Mouse (Mus musculus) A20 (cell line): ENCODE measurements at regions not wholly inside any gene's neighbourhood (a gene's known extent, or its start where the extent isn't known, plus 50 kb on each side); places are given as distances from the start of the nearest gene placed in this dataset.

ENCODE experiments used
- DNase-seq: peaks from one replicate; pipeline ENCODE4 v3.0.0-alpha.2; 2011; ENCODE audit warnings: low read depth, low spot score

DNA sequence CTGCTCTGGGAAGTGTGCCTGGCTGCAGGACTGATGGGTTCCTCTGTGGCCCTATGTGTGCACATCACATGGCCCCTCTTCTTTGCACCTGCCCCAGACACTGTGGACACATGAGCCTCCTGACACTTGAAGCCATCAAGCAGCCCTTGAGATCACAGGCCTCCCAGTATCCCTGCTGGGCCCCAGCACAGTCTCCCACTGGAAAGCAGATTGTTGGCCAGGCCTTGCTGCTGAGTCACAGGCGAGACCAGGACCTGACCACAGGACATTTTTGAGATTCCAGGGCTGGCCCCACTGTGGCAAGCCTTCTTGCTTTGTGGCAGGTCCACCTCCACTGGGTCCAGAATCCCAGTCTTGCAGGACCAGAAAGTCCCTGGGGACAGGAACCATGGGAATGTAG lies 105.5 kb upstream of the Ccnd1 start:
- no peak for DNase-seq

GRCm38 (mm10) chr7:145043455-145044149 lies 103.9 kb upstream of the Ccnd1 start:
- no peak for DNase-seq

GRCm38 (mm10) chr7:145040871-145041270 lies 101.1 kb upstream of the Ccnd1 start:
- no peak for DNase-seq

GRCm38 (mm10) chr7:145034385-145034784 lies 94.7 kb upstream of the Ccnd1 start:
- no peak for DNase-seq

DNA sequence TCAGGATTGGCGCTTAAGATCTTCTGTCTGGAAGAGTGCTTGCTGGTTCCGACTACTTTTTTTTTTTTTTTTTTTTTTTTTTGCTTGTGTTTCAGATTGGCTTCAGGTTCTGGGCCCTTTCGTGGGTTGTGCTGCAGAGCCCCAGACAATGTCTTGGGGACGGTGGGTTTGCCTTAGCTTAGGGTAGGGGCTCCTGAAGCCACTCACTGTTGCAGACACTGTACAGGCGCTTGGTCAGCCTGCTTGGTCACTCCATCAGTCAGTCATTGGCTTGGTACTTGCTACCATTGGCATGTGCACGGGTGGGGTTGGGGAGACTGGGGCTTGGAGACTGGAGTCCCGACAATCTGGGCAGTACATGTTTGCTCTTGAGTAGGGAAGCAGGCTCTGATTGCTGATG lies 91.5 kb upstream of the Ccnd1 start:
- DNase-seq, result no peak

DNA sequence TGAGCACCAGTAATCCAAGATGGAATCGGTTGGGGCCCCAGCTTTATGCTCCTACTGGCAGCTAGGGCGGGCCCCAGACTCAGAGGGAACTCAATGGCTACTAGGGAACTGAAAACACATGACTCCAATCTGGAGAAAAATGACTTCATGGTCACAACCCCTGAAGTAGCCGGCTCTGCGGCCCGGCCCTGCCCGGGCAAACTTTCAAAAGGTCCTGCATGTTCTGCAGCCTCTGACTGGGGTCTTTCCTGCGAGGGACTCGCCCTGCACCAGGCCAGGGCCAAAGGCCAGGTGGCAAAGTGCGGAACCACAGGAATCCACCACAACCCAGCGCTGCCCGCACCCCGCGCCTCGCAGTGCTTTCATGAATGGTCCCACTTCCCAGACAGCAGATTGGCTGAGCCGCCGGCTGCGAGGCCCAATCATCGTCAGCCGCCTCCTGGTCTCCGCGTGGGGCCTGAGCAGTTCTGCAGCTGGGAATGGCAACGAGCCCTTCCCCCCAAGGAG lies 91.0 kb upstream of the Ccnd1 start:
- DNase-seq, result no peak

- peak; percentile 2 for DNase-seq
Measured at GRCm38 (mm10) chr7:145029622-145030021, 89.9 kb upstream of the Ccnd1 start.

DNA sequence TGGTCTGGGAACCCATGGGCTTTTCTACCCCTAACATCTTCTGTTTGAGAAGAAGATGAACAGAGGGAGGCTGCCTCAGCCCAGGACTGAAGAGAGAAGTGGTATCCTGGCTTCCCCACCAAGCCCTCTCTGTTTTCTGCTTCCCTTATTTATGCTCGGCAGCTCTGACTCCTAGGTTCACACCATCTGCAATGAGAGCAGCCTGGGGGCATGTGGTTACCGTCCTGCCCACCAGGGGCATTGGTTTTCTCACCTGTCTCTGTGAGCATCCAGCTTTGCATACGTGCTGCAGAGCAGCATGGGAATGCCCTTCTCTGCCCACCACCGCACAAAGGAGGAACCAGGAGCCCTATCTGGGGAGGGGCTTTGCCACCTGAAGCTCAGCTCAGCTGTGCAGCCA lies 89.4 kb upstream of the Ccnd1 start:
- DNase-seq, result peak; percentile 72

DNA sequence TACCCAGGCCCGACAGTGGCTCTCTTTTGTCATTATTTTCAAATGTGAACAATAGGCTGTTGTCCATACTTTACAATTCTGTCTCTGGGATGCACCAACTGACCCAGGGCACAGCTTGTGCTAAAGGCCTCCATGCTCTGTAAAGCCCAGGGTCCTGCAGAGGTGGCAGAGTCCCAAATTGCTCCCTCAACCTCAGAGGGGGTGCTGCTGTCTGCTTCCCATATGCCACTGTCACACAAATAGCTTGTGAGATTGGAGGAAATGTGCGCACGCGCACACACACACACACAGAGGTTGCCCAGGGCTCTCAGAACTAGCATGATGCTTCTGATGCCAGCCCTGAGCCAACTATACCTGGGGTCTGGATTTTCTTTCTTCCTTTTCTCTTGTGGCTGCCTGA lies 87.3 kb upstream of the Ccnd1 start:
- no peak for DNase-seq

DNA sequence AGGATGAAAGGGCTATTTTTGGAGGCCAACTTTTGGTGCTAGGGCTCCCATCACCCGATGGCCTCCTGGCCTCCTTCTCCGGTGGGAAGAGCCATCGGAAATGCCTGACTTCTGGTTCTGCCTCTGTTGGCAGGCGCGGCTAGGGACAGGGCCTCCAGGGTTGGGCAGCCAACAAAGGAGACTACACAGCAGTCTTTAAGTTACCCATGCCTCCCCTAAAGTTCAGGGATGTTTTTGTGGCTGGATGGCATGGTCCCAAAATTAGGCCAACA lies 86.2 kb upstream of the Ccnd1 start:
- DNase-seq, result no peak

- no peak for DNase-seq
Measured at GRCm38 (mm10) chr7:145025186-145026013, 85.7 kb upstream of the Ccnd1 start.

- no peak for DNase-seq
Measured at GRCm38 (mm10) chr7:145024651-145025050, 84.9 kb upstream of the Ccnd1 start.

DNA sequence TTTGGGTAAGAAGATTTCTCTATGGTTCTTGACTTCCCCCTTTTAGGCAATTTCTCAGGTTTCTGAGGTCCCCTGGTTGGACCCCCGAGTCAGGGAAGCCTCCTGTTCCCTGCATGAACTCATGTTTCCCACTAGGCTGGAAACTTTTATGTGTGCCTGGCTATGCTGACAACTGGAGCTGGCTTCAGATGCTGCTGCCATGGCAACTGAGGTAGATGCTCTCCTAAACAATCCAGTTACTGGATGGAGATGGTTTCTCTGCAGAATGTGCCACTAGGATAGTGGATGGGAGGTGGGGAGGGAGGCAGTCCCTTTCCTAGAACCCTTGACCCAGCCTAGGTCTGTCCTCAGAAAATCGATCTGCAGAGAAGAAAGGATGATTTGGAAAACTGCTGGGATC lies 79.4 kb upstream of the Ccnd1 start:
- no peak for DNase-seq

DNA sequence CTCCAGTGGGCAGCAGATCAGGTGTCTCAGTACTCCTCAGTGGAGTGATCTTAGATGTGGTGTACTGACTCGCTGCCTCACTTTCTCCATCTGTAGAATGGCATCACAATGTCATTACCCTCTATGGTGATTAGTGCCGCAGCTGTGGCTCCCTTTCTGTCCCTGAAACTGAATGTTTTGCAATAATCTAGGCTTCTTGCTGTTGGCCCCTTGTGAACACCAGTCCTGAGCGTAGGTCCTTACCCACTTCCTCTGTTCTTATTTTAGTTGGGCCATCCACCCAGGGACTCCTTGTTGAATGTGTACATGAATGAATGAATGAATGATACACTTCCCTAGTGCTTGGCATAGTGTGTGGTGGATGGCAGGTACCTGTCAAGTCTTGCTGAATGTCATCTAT lies 78.4 kb upstream of the Ccnd1 start:
- DNase-seq, result no peak

DNA sequence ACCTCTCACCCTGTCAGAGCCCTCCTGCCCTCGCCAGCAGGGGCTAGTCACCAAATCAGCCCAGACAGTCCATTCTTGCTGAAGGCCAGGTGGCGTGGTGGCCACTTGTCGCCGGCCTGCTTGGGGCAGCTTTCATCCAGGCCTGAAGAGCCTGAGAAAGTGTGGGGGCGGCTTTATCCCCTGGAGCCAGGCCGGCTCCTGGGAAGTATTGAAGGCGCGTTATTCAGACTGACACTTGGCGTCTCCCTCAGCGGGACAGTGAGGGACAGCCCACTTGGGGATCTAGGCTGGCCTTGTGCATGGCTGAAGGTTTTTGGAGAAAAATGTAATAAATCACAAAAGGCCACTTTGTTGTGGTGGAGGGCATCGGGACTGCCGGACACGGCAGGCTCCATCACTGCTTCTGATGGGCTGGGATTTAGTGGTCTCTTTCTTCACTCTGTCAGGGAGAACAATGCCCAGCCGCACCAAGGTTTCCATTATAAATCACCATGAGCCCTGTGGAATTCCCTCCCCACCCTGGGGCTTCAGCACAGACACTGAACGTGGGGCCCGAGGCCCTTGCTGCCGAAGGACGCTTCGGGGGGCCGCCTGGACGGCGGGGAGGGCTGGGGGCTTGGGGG lies 75.8 kb upstream of the Ccnd1 start:
- DNase-seq, result no peak

GRCm38 (mm10) chr7:145010757-145011156 lies 71.0 kb upstream of the Ccnd1 start:
- no peak for DNase-seq

DNA sequence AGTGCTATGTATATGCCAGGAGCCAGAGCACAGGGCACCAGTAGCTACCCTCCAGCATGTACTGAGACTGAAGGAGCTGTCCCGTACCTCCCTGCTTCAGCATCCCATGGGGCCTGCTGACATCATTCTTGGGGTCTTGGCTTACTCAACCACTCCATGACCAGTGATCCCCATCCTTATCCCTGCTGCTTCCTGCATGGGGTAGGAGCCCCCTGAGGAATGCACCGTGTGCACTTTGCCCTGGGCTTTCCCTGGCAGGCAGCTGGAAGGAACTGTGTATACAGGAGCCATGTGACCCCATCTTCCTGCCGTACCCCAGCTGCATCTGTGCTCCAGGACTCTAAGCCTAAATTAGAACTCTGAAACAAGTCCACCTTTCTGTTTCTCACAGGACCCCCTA lies 70.3 kb upstream of the Ccnd1 start:
- DNase-seq, result no peak

DNA sequence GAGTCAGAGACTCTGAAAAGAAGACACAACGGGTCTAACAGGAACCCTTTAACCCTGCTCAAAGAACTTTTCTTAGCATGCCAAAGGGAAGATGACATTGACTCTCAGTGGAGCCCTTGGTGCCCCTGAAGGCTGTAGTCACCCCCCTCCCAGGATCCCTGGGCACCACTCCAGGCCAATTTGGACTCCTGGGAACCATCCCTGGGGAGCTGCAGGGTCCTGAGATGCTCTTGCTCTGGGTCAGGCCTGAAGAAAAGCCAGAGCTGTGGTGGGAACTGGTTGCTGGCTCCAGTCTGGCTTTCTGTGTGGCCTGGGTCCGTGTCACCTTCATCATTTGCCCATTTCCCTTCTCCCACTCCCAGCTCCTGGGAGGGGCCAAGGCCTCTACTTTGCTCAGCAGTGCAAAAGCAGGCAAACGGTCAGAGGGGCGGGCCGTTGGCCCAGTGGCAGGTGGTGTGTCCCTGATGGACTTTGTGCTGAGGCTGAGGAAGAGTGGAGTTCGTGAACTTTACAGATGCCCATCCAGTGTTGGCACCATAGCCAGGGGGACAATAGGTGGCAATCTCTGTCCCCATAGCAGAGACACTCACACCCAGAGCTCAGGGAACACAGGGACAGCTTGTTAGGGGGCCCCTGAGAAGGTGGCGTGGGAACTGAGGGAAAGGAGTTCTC lies 69.1 kb upstream of the Ccnd1 start:
- no peak for DNase-seq

DNA sequence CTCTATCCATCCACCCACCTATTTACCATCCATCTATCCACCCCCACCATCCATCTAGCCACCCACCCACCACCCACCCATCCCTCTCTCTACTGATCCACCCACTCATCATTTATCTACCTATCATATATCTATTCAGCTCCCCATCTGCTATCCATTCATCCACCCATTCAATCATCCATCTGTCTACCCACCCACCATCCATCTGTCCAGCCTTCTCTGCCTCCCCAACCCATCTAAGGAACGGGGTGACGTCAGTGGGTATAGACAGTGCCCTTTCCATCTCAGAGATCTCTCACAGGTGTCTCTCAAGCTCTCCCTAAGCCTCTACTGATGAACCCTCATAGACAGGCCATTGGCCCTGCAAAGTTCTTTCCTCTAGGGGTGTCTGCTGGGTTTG lies 67.5 kb upstream of the Ccnd1 start:
- no peak for DNase-seq

DNA sequence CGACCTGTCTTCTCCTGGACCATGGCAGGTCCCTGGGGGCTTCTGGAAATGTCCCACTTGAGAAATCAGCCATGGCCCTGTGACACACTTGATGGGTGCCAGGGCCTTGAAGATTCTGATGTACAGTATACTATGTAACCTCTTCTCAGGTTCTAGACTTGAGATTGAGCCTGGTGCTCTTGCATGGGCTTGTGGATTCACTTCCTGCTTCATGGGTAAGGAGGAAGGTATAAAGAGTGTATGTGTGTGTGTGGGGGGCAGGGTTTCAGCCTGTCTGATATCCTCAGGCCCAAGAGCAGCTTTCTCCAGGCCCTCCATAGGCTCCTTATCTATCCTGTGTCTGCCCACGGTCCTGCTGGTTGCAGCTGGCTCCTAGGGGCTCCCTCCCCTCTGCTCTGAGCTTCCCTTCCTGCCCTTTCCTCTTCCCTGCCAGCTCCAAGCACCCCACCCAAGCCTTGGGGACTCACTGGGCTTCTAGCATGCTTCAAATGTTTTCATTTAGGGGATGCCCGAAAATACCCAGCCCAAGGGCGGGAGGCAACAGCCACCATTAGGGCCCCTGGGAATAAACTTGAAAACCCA lies 61.9 kb upstream of the Ccnd1 start:
- no peak for DNase-seq

DNA sequence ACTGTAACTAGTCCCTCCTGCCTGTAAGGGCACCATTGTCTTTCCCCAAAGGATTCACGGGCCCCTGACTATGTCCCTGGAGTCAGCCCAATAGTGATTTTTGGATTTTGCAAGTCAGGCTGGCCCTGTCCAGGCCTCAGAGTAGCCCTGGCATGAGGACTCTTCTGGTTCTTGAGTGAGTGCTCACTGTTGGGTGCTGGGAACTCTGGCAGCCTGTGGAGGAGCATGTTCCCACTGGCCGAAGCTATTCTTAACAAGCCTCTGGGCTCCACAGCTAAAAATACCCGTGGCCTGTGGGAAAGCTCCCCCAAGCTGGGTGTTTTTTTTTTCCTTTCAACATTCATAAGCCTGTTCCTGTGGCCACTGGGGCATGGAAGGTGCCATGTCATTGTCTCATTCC lies 60.0 kb upstream of the Ccnd1 start:
- DNase-seq, result no peak

DNA sequence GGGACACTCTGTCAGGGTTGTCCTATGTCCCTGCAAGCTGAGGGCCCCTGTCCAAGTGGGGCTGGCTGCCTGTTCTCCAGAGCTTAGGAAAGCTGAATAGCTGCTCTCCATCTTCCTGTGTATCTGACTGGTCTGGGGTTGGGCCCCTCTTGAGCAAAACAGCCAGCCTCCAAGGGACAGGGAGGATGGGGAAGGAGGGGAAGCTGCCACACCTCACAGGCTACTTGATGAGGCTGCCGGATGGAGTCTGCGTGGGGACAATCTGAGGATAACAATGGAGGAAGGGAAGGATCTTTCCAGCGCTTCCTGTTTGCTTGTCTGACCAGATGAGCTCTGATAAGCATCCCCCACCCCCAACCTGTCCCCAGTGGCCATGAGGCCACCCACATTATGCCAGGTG lies 57.1 kb upstream of the Ccnd1 start:
- DNase-seq, result no peak
